Mouse (Mus musculus) adrenal gland (tissue): ENCODE data around the gene Cds1.

Source experiments
- intact Hi-C: fragments of 180-260 bp; cut with DNase I; formaldehyde crosslinking; loops from one replicate; pipeline ENCODE4 v1.15.1; 2025

Gene Cds1

DNA sequence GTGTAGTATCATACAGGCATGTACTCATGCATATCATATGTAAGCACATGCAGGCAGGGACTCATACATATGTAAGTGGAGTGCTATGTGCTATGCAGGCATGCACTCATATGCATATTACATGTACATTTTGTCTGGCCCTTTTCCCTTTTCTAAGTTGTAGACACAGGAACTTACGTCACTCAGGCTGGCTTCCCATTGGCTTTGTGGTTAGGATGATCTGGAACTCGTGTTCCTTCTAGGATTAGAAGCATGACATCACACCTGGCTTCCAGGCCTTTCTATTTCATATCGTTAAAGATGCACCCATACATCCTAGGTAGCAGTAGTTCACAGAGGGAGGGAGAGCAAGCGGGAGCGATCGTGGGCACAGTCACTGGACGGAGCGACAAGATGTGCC, 10.3 kb downstream of the Cds1 start:
- intact Hi-C loops, result no loop called here

DNA sequence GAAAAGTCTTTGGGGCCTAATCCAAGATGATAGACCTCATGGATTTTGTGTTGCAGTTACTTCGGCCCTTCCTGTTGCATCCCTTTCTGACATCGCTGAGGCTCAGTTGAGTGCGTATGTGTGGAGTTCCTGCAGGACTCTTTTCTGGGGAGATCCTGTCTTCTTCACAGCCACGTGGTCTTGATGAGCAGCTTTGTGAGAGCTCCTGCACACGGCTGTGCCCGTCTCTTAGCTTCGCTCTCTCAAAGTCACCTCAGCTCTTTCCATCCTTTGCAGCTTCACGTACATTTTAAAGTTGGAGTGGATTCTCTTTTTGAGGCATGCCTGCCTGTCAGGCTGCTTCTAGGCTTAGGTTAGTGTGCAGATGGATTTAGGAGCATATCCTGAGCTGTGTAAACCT, 11.6 kb downstream of the Cds1 start:
- intact Hi-C loops, result no loop called here

DNA sequence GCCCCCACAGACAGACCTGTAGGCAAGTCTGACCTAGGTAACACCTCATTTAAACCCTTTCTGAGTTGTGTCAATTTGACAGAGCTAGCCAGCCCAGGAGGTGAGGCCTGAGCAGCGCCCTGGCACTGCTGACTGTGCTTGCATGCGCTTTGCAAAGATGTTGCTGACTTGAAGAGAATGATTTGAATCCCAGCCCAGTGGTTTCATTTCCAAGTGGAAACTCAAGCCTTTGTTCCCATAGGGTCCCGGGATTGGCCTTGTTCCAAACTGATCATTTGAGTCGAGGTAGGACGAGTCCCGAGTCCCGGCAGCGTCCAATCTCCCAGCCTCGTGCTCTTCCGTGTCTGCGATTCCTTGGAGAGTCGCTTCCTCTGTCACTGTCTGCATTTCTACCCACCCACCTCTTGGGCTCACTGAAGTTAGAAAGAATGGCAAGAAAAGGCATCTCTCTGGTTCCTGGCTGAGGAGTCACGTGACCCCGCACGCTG, 14.5 kb downstream of the Cds1 start:
- intact Hi-C loops, result no loop called here

DNA sequence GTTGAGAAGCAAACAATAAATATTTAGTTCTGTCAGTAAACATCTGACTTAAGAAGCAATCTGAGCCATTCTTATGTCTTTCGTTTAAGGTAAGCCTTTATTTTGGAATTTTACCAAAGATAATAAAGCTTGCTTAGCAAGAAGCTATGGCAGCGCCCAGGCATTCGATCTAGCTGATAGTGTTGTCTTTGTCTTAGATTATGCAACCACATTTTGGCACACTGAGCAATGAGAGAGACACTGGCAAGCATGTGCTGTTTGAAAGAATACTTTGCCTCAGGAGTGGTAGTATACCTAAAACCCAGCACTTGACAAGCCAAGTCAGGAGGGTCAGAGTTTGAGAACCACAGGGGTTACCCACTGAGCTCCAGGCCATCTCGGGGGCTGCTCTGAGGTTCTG, 16.0 kb downstream of the Cds1 start:
- intact Hi-C loops, result no loop called here

DNA sequence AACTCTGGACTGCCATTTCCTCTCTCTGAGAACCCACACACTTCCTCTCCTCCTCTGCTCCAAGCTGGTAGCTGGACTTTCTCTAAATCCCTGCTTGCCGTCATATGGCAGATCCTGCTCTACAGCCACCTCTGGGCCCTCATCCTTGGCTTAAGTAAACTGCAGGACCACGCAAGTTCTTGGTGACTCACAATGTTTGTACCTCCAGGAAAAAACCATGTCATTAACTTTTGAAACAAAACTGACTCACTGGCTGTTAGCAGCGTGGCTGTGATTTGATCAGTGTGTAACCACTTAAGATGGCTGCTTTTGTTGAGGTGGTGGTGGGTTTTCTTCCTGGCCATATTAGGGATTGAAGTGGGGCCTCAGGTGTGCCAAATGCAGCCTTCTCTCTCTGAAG, 19.4 kb downstream of the Cds1 start:
- intact Hi-C loops, result no loop called here

DNA sequence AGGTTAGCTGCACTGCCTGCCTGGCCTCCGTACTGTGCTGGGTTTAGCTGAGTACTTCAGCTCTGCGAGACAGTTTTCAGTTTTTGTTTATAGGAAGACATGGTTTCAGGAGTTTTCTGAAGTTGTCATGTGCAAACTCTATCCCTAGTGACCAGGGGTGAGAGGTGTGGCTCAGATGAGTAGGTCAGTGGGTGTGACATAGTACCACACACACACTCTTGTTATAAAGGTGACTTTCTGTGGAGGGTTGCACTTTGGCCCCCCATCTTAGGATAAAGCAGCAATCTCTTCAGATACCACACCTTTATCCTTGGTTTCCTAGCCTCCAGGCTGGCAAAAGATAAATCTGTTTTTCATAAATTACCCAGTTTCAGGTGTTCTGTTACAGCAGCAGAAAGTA, 19.9 kb downstream of the Cds1 start:
- intact Hi-C loops, result no loop called here

DNA sequence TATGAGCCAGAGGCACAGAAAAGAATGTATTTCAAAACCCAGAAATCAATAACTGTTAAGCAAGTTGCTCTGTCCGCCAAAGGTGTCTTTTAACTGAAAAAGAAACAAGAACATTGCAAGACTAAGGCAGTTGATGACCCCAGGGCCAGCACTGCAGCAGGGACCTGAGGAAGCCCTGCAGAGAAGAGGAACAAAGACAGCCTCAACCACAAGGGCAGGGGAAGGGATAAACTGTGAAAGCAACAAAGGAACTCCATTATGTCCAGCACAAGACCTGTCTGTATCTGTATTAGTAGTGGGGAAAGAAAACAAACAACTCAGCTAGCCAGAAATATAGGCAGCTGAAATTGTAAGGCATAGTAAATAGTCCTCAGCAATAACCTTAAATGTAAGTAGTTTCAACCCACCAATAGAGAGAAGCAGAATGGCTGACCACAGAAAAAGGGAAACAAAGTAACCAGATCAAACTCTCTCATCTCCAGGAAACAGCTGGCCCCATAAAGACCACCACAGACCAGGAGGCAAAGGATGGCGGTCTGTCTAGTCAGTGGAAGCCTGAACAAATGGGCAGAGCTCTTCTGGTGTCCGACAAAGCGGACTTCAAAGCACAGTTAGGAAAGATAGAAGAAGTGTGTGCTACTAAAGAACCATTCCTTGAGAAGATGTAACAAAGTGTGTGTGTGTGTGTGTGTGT, 21.1 kb downstream of the Cds1 start:
- intact Hi-C loops, result no loop called here

DNA sequence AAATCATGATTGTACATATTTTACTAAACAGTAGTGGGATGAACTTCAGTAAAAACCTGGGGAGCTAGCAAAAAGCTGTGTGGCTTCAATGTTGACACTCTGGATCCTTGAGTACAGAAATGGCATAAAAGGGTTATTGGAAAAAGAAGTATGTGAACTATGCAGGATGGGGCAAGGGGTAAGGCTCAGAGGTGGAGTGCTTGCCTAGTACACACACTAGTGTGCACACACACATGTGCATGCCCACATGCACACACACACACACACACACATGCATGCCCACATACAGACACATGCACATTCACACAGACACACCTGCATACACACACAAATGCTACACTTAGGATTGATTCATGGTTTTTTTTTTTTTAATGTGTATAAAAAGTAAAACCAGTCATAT, 24.8 kb downstream of the Cds1 start:
- intact Hi-C loops, result no loop called here

DNA sequence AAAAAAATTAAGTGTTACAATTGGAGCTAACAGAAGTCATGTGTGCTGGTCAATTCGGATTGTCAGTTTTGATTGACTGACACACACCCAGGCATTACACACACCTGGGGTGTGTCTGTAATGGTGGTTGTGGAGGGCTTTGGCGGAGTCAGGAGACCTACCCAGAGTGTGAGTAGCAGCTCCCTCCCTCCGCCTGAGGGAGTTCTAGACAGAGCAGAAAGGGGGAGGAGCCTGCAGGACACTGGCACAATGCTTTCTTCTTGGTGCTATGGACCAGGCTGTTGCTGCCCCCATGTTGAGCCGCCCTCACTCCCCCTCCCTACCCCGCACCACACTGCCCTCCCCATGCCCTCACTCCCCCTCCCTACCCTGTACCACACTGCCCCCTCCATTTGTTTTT, 25.6 kb downstream of the Cds1 start:
- intact Hi-C loops, result no loop called here

DNA sequence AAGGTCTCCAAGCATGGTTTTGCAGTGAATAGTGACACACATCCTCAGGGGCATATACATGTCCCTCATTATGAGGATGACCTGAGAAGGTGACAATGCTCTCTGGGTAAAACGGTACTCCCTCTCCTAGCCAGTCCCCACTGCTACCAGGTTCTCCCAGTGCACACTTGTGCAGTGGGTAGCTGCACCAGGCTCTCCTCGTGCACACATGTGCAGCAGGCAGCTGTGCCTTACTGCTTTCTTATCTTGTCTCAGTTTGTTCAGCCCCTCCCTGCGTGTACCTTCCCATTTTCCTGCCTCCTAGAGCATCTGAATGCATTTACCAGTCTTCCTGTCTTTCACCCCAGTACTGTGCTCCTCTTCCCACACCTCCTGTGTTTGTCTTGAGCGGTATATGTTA, 27.7 kb downstream of the Cds1 start:
- intact Hi-C loops, result no loop called here

DNA sequence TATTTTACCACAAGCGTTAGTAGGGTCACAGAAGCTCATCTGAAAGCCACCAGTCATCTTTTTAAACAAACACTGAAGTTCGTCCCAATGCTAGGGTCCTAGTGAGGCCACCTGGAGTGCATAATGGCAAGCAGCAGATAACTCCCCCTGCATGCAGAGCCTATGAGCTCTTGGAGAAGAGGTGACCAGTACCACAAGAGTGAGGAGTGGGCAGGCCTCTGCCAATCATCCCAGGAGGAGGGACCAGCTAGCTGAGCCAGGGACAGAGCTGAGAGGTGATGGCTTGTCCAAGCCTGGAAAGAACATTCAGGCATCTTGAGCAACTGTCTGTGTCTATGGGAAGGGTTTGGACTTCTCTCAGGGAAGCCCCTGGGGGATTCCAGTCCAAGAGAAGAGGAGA, 37.0 kb downstream of the Cds1 start:
- intact Hi-C loops, result no loop called here

DNA sequence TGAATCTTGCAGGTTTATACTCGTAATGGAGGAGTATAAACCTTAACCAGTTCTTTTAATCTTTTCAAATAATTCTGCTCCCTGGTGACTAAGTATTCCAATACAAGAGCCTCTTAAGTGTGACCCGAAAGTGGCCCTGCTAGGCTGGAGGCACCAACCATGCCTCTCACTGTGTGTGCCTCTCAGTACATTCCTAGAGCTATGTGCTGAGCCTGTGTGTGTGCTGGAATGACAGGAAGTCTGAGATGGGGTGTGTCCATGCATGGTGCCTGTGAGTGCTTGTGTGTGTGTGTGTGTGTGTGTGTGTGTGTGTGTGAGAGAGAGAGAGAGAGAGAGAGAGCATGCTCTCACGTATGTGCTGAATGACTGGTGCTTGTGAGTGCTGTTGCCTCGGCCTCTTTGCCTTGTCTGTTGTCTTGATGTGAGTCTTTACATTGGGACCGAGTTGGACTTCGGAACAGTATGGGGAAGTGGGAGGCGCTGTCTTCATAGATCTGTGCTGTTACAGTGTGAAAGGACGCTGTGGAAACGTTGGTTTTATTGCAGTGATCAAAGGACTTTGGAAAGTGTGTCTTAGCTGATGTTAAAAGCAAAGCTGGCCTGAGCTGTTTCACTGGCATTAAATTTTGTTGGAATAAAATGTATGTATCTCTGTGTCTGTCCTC, 37.6 kb downstream of the Cds1 start:
- intact Hi-C loops, result no loop called here

DNA sequence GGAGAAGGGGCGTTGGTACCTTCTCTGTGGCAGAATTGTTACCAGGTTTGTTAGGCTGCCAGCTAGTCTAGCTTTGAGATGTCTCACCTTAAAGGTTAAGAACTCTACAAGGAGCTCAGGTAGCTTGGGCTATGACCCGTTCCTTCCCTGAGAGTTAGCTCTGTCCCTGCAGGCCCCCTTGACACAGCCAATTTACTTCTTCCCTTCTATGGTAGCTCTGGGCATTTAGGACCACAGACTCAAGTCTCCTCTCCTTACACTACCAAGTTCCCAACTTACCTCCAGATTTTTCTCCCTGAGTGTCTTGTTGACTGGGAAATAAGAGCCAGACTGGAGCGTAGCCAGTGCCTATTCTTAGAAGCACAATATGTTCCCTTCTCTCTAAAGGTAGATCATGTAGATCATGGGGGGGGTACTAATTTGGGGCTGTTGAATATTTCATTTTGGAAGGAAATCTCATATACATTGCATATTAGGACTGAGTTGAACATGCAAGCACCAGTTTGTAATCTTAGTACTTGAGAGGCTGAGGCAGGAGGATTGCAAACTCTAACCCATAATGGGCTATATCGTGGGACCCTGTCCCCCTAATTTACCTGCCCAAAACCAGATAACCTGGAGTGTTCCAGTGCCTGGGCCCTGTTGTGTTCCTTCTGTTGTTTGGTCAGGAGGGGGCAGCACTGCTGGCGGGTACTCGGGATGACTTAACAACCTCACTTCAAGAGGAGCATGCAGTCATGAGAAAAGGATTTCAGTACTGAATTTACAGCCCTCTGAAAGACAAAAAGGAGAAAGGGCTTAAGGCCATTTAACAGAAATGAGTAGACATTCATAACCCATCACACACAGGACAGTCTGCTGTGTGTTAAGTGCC, 46.6 kb downstream of the Cds1 start:
- intact Hi-C loops, result no loop called here

DNA sequence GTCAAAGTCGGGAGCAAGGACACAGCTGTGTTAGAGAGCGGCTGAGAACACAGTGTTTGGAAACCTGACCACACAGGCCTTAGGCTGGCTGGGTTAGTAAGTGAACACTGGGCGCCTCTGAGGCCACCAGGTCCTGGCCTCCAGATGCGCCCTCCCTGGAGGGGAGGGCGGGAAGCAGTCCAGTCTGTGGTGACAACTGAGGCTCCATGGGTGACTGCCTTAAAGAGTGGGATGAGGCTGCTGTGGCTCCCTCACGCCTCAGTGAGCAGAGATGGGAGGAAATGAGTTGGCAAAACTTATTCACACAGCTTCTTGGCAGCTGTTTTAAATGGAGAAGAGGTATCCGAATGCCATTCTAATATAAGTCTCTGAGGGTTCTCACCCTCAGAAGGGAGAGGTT, 51.9 kb downstream of the Cds1 start:
- intact Hi-C loops, result no loop called here

DNA sequence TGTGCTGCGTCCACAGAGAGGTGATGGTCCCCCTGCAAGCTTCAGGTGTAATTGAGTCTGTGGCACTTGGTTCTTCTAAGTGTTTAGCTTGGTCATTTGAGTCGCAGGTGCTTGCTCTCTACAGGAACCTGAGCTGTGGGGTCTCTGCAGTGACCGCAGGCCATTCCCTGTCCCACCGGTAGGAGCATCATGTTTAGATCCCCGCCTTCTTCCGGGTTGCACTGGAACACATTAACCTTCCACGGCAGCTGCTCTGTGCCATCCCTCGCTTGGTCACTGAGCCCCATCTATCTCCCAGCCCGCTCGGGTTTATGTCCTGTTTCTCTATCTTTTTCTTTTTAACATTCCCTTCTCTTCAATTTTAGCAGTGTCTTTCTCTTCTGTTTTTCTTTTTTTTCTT, 54.3 kb downstream of the Cds1 start:
- intact Hi-C loops, result no loop called here

DNA sequence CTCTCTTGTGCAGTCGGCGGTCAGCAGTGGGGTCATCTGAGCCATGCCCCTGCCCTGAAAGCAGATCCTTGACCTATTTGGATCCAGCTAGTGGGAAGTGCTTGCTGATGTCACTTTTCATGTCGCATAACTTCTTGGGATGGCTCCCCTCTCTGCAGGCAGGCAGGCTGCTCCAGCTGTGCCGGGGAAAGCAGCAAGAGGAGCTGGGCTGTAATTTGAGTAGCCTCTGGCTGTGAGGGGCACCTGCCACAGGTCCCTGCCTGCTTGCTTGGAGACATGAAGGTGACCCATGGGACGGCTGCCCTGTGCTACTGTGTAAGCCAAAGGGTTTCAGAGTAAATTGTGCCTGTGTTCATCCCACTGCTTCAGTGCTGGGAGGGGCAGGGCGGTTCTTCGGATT, 54.9 kb downstream of the Cds1 start:
- intact Hi-C loops, result no loop called here

DNA sequence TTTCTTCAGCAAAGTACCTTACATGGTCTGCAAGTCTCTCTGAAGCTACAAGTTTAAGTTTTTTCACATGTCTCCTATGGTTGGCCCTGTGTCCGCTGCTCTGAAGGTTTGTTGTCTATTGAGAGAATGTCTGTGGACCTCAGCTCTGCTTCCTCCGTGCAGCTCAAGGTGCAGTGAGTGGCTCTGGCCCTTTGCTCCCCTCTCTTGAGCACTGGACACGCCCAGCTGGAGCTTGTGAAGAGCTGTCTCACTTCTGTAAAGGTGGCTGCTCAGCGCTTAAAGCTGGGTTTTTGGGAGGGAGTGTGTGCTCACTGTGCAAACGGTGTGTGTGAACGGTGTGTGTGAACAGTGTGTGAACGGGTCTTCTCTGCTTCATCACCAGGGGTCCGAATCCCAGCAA, 56.1 kb downstream of the Cds1 start:
- intact Hi-C loops, result no loop called here

DNA sequence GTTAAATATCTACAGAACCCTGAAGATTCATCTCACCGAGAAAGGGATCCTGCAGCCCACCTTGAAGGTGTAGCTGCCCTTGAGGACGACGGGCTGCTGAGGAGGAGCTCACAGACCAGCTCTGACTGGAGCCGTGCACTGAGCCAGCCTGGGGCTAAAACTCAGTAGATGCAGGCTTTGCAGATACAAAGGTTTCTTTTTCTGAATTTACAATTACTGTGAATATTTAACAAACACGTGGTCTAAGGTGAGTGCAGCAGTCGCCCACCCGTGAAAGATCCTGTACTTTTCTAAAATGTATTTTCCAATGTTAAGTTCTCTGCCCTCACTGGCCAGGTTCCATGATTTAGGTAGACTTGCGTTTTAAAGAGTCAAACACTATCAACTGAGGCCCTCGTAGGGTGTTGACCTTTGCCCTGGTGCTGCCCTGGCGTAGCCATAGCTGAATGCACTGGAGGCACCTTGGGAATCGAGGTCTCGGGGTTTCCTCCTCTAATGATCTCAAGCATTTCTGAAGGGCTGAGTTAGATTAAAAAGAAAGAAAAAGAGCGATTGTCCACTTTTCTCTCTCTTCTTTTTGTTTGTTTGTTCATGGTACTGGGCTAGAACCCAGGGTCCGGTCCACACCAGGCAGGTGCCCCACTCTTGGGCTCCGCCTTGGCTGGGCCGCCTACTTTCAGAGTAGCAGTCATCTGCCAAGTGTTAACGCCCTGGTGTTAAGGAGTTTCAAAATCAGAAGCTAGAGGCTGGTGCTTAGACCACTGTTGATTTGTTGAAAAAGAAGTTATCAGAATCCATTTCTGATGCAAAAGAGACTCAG, 56.8 kb downstream of the Cds1 start:
- intact Hi-C loops, result no loop called here

DNA sequence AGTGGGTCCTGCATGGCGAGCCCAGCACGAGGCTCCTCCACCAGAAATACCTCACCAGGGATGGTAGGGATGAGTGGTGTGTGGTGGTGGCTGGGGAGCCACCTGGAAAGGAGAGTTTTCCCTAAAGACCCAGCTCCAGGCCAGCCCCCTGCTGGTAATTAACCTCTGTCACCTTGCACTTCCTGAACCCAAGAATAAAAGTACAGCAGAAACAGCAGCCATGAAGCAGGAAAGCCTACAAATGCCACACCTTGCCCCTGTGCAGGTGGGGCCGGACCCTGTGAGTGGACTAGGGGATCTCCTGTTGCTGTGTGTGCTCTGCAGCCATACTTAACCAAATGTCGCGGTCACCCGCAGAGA, 57.4 kb downstream of the Cds1 start:
- intact Hi-C loops, result no loop called here

DNA sequence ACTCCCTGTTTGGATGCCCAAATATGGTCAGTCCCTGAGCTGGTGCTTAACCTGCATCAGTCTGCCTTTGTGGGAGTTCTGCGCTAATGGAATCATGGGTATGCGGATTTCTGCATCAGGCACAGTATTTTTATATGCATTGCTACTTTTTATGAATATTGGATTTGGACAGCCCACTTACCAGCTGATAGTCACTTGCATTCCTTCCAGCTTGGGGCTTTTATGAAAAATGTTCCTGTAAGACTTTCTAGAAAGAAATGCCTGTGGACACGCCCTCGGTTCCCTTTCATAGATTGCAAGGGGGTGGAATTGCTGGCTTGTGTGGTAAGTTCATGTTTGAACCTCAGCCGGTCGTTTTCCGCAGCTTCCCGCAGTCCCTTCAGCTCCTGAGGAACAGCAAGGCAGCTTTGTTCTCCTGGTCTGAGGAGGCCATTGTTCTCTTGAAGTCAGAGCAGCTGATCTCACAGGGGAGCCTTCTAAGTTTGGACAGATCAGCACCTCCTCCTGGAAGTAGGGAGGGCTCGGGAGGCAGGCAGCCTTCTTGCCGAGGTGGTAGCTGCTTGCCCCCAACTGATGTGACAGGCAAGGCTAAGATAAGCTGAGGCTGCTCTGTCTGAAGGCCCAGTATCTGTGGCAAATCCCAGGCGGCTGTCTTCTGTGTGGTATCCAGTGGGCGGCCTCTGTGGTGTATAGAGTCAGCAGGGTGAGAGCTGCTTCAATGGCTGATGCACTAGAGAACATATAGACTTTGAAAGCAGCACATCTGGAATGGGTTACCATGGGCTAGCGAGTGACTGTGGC, 60.4 kb downstream of the Cds1 start:
- intact Hi-C loops, result no loop called here

DNA sequence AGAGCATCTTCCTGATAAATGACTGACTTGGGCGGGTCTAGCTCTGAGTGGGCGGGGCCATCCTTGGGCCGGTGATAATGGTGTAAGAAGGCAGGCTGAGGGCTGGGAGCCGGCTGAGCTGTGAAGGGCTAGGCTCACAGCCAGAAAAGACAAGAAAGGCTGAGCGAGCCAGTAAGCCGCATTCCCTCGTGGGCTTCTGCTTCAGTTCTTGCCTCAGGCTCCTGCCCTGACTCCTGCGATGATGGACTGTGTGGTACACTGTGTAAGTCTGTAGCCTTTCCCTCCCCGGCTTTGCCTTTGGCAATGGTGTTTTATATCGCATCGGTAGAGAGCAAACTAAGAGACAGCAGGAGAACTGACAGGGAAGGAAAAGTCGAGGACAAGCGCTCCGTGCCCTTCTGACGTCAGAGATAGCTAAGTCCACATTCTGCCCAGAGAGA, 61.6 kb downstream of the Cds1 start:
- intact Hi-C loops, result no loop called here
